Mouse (Mus musculus) cerebellum, adult 9-10 months (tissue): ENCODE data around the gene AA792892.
"Not testable (repeated sequence)": the region's sequence is repeated elsewhere in the genome, so short reads cannot be mapped to it uniquely, and the experiment has no call there.

Experiments used
- DNase-seq: peaks from one replicate; pipeline ENCODE4 v3.0.0; 2022

Gene AA792892

GRCm38 (mm10) chr5:94339449-94339848, at the start of gene AA792892:
Gene AA792892, plus strand, starts transcription at chr5:94339749.
- not testable (repeated sequence) for DNase-seq

- not testable (repeated sequence) for DNase-seq
Observed at GRCm38 (mm10) chr5:94306696-94307095, 32.9 kb upstream of the AA792892 start, which contains the start of gene A430089I19Rik. Gene A430089I19Rik, minus strand, starts transcription at chr5:94306796.

- not testable (repeated sequence) for DNase-seq
Observed at GRCm38 (mm10) chr5:94314135-94314534, 25.4 kb upstream of the AA792892 start, which contains the start of gene Gm6502. Gene Gm6502, plus strand, starts transcription at chr5:94314435.
